Mouse (Mus musculus) heart, postnatal 4 days (tissue): ENCODE measurements around the gene Nhsl2. TPM values are rescaled to one million over a fixed set of nuclear protein-coding genes. Genes with fewer than 3 reads are reported as not detected.
"Not testable (repeated sequence)": the region's sequence is repeated elsewhere in the genome, so short reads cannot be mapped to it uniquely, and the experiment has no call there.

Experiments used
- DNase-seq: peaks from one replicate; pipeline ENCODE4 v3.0.0; 2021
- total RNA-seq, 2 experiments: library from RNA; stranded (reverse); gene quantifications; 2 replicates each; pipeline ENCODE4 v1.2.3; 2021

Gene Nhsl2
- 1 to 10 TPM; 7.8 to 8.4 TPM for total RNA-seq

DNA sequence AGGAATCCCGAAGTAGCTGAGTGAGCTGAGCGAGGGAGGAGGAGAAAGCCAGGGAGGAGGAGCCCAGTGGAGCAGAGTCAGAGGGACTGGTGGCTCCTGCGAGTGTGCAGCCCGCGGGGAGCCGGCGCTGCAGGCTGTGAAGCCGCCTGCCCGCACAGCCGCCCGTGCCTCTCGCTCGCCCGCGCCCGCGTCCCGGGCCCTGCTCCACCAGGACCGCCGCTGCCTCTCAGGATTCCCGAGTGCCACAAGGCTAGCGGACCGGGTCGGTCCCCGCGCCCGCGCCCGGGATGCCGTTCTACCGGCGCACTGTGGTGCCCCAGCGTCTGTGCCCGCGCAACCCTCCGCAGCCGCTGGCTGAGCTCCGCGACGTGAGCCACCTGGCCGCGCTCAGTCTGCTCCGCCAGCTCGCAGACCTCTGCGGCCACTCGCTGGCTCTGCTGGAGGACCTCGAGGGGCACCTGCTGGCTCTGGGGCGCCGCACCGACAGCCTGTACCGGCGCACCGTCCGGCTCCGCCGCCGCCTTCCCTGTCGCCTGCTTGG, at the start of gene Nhsl2:
TSS of gene Nhsl2 (plus strand) at position 105 of the 541 bp plus-strand sequence.
- DNase-seq, result peak; percentile 38

DNA sequence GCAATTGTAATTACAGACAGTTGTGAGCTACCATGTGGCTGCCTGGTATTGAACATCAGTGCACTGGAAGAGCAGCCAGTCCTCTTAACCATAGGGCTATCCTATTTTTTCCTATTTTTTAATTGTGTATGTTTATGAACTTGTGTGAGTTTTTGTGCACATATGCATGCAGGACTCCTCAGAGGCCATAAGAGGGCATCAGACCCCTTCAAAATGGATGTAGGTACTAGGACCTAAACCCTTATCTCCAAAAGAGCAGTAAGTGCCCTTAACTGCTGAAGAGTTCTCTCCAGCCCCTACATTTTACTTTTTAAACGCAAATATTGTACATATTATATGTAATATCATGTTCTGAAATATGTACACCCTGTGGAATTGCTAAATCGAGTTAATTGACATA, 43.7 kb upstream of the Nhsl2 start:
- DNase-seq, result no peak

DNA sequence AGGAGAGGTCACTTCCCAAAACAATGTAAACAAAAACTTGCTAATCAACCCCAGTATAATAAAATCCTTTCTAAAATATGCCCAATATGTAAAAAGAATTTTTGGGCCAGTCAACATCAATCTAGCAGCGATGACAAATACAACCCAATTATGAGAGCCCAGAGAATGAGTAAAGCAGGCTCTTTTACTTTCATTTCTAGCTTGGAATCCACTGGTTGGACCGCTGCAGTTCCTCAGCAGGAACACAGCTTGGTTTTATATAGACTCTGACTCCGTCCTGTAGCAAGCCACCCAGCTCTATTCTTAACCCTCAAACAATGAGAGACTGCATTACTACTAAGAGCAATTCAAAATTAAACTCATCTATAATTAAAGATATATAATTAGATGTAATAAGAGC, 37.4 kb upstream of the Nhsl2 start:
- no peak for DNase-seq

DNA sequence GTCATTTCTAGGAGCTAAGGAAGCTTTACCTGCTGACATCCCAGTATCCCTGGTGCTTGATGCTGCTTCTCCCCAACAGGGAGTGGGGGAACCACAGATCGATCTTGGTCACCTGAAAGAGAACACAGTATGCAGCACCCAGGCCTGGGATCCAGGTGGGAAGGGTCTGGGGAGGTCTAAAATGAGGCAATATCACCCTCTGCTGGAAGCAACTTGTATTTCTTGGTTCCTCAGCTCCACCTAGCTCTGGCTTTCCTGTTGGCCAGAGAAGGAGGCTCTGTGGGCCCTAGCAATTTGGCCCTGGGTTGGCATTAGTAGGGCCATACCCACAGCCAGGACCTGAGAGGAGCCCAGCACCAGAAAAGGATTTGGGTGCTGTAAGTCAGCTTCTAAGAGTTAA, 30.0 kb upstream of the Nhsl2 start:
- no peak for DNase-seq

DNA sequence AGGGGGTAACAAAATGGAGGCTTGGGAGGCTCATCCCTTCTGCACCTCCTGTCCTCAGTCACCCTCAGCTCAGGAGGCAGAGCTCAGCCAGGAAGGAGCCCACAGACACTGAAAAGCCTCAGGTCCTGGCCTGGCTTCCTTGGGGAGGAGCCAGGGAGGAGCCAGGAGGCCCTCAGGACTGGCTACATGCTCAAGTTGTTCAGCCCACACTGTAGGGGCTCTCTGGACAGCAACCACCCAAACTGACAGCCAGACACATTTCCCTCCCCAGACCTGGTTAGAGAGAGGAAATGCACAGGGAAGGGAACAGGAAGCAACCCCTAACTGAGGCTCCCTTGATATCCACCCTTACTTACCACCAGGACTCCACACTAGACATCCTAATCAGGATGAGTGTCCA, 29.2 kb upstream of the Nhsl2 start:
- DNase-seq, result not testable (repeated sequence)

DNA sequence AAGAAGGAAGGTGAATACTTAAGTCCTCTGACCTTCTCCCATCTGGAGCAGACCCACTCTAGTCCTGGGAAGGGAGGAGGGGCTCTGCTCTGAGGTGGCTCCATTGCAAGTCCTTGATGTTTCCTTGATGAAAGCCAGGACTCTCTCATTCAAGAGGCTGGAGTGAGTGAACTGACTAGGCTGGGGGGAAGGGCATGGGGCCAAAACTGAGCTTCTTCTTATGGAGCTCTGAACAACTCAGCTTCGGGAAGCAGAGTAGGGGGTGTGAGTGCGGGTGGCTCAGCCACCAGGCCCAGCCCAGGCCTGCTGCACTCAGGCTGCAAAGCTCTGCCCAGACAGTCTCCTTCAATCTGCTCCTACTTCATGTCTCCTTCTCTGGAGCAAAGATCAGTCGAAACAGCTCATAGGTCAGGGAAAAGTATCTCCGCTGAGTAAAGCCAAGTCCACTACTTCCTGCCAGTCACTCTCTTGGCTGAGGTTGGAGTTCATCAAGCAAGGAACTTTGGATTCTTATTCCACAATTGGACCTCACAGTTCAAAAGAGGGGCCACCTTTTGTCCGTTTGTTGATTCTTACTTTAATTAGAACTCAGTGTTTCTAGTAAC, 1.9 kb upstream of the Nhsl2 start:
- peak; percentile 14 for DNase-seq

DNA sequence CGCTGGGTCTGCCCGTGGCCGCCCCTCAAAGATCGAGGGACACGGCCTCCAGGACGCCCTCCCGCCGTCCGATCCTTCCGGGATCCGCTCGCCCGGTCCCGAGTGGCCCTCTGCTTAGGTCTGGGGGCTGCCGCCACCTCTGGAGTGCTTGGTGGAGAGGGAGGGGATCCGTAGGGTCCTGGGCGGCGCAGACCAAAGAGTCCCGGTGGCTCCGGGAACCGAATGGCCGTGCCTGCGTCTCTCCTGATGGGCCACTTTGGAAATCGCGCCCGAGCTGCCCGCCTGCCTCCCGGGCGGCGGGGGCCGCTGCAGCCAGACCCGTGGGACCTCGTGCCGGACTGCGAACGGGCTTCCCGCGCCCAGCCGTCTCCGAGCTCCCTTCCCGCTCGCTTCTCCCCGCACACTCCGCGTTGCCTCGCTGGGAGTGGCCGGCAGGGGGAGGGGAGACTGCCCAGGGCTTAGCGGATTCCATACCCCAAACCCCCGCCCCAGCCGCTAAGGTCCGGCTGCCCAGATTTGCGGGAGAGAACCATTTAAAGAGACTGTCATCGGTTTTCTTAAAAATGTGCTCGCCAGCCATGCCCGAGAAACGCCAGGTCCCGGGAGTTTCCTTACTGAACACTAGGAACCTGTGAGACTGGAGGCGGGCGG, 841 bp downstream of the Nhsl2 start:
- peak; percentile 34 for DNase-seq

DNA sequence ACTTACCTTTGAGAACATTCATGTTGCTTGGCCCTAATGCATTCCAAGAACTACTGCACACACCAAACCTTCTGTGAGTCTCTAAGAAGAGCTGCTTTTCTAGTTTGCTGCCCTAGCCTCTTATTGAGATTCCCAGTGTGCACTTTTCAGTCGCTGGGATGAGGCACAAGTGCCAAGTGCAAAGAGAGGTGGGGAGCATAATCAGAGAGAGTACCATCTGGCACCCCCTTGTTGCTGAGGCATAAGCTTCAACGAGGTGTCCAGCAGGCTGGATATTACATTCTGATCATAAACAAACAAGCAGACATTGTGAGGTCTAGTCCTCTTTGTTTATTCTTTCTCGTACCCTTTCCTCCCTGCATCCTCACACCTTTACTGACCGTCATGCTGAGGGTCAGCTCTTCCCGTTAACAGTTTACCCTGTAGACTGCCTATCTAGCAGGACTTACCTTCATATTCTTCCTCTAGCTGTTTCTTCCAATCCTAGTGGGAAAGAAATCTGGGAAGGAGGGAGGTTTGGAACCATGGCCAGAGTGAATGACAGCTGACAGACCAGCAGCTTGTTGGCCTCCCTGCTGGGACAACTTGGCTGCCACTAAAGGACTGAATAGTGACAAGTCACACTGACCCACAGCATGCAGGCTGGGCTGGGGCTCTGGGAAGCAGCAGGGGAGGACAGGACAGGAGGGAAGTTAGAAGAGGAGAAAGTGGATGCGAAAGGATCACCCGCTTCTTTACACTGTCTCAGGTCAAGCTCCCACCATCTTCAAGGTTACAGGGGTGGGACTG, 2.6 kb downstream of the Nhsl2 start:
- DNase-seq, result no peak

DNA sequence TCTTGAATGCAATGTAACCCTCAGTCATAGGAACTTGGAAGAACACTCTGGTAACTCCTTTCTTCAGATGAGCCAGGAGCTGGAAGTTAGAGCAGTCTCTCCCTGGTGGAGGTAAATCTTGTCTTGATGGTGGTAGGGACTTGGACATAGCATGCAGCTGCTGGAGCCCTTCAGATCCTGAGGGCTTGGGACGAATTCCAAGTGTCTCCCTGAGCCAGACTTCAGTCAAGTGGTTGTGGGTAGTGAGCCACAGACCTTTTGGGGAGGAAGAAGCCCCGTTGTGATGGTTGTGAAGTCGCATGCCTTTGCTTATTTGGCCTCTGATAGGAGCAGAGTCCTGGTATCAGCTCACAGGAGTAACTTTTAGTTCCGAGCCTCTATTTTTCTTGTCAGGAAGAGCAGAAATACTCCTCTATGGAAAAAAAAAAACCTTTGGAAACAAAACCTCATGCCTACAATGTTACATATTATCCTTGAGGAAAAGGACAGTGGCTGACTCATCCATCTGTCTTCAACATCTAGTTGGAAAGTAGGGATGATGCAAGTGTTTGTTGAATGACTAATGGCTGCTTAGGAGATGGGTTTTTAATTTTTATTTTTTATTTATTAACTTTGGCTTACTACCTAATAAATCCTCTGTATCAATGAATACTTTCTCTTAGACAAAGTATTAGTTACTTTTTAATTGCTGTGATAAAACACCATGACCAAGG, 14.6 kb downstream of the Nhsl2 start:
- DNase-seq, result no peak

DNA sequence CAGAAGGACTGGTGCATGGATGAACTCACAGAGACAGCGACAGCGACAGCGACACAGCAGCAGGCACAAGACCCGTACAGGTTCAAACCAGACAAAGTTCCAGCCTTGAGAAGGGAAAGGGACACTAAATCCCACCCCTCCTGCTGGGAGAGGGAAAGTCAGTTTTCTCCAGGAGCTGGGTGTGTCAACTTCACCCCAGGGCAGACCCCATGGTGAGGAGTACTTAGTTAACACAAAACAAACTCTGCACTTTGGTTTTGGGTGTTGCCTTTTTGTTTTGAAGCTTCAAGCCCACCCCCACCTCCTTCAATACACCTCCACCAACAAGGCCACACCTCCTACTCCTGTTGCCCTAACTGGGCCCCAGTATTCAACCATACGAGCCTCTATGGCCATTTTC, 15.6 kb downstream of the Nhsl2 start:
- no peak for DNase-seq

DNA sequence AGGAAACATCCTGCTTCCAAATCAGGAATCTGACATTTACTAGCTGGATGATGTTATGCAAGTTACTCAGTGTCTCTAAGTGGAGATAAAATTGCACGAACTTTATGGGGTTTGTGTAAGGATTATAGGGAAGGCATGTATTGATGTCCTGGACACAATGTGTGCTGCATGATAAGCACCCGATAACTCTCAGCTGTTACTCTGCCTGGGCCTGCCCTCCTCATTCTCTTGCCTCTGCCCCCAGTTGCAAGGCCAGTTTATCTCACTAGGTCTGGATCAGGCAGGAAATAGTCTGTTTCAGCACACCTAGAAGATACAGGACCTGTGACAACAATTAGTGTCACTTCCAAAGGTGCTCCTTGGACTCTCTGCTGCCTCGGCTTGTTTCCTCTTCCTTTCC, 25.0 kb downstream of the Nhsl2 start:
- no peak for DNase-seq

DNA sequence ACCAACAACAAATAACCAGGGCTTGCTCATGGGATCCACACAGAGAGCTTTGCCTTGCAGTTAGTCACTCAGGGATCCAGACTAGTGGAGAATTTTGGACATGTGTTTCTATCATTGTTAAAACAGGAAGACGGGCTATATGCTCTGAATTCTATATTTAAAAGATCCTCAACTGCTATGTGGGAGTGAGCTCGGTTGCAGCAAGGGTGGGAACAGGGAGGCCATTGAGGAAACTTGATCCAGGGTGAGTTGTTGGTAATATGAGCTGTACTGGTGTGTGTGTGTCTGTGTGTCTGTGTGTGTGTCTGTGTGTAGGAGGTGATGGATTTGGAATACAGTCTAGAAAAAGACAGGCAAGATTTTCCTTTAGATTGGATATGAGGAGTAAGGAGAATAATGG, 25.7 kb downstream of the Nhsl2 start:
- DNase-seq, result no peak

DNA sequence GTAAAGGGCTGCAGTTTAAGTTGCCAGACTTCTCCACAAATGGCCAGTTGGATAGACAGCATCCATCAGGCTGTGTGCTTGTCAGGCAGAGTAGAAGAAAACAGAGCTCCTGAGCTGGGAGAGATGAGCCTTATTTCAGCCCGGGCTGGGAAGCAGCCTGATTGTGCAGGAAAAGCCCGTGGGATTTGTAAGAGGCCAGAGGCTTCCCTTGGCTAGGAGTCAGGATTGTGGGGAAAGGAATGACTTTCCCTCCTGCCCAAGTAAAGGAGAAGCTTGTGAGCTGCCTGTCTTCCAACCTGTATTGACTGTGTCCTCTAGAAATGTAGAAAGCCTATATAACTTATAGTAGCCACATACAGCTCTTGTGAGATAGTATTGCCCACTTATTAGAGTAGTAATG, 27.0 kb downstream of the Nhsl2 start:
- no peak for DNase-seq

DNA sequence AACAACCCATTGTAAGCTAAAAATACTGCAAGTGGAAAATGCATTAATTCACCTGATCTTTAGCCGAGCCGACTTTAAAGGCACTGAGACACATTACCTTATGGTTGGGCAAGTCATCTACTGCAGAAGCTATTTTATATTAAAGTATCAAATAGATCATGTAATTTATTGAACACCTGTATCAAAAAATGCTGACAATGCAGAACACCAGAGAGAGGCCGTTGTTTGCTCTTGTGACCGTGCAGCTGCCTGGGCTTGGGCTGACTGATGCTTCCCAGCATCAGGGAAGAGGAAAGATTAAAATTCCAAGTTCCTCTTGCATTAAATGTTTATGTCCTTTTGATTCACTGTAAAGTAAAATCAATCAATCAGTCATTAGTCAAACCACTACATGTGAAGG, 28.7 kb downstream of the Nhsl2 start:
- no peak for DNase-seq

DNA sequence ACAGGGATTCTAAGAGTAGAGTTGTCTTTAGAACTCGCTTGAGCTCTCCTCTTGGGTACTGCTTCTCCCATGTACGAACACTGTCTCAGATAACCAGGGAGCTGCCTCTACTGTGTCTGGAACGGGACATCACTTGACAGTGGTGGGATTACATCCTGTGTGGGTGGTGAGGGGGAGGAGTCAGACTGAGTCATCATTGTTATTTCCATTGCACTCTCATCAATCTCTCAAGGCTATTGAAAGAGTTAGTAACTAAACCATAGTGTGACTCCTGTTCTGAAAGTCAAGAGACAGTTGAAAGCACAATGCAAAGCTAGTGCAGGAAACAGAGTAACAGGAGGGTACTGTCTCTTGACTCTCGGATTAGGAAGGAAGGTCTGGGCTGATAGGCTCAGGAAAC, 29.4 kb downstream of the Nhsl2 start:
- DNase-seq, result no peak

DNA sequence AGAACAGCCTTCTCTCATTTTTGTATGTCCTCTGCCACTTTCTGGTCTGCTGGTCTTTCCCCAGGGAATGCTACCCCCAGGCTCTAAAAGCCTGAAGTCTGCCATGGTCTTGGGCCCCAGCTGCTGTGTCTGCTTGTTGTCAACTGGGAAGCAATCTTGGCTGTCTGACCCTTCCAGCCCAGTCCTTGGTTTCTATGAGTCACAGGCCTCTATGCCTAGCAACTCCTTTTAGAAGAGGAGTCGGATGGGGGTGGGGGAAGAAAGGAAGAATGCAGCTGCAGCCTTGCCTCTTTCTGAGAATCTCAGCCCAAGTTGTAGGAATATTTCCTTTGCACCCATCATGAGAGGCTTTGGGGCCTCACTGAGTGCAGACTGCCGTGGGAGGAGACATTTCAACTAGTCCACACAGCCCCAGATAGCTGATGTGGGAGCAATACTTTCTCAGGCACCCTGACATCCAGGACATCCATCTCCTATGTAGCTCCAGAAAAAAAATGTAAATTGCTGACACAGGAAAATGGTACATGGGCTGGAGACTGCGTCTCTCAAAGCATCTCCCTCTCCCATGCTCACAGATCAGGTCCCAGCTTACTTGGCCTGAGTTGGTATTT, 33.1 kb downstream of the Nhsl2 start:
- peak; percentile 20 for DNase-seq

DNA sequence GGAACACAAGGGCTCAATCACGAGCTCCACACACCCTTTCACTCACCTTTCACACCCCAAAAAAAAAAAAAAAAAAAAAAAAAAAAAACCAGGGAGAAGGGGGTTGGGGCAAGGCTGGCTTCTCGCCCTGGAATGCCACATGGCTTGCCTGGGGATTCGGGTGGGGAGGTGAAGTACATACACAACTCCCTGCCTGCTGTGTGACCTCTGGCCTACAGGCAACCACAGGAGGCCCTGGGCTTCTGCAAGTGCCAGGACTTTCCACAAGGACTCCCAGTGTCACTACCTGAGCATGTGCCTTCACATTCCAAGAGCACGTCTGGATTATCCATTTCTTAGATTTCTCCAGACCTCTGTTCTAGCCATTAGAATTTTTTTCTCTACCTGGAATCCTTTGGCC, 40.2 kb downstream of the Nhsl2 start:
- DNase-seq, result peak; percentile 19

DNA sequence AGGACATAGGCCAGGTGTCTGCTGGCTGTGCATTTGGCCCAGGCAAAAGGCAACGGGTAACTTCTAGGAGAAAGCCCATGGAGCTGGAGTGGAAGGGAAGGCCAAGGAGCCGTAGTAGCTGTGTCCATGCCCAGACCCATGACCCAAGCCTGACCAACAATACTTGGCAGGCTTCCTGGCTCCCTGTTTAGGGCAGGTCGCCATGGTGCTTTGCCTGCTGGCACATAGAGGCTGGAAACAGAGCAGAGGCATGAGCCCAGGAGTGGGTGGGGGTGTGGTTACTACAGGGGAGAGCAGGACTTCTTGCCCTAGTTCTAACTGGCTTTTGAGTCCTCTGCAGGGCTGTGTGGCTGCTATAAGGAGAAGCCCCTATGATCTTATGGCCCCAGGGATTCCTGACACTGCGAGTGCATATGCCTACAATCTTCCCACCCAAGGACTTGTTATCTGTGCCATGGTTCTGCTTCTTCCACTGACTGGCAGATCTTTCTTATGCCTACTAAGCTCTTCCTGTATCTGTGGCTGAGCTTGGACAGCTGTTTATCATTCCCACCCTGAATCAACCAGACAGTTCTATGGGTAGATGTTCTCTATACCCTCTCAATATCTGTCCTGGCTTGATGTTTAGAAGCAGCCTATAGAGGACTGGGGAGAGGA, 40.8 kb downstream of the Nhsl2 start:
- peak; percentile 71 for DNase-seq

DNA sequence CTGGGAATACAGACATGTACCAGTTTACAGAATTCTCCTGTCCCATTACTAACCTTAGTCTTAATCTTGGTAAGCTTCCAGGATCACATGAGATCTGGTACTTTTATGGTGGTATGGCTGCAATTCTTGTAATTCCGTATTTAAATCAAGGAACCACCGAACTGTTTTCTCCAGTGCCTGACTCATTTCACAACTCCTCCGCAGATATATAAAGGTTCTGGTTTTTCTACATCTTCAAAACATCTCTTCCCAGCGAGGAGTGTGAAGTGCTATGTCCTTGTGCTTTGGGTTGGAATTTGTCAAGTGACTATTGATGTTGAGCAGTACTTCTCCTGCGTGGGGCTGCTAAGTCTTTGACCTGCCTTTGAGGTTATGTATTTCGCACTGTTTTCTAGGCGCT, 44.6 kb downstream of the Nhsl2 start:
- DNase-seq, result no peak

DNA sequence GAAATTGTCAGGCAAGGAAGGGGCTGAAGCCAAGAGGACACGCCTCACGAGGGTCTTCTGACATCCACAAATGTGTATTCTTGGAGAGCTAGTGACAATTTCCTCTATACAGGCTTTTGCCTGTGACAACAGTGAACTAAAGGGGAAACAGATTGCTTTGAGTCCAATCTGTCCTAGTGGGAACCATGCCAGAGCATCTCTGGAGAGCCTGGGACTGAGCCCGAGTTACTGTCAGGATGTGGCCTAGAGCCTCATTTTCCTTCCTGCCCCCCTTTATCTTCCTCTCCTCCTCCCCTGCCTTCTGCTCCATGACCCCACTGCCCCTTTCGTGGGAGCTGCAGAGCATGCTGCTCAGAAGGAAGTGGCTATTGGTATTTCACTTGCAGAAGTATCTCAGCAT, 49.2 kb downstream of the Nhsl2 start:
- DNase-seq, result peak; percentile 24

DNA sequence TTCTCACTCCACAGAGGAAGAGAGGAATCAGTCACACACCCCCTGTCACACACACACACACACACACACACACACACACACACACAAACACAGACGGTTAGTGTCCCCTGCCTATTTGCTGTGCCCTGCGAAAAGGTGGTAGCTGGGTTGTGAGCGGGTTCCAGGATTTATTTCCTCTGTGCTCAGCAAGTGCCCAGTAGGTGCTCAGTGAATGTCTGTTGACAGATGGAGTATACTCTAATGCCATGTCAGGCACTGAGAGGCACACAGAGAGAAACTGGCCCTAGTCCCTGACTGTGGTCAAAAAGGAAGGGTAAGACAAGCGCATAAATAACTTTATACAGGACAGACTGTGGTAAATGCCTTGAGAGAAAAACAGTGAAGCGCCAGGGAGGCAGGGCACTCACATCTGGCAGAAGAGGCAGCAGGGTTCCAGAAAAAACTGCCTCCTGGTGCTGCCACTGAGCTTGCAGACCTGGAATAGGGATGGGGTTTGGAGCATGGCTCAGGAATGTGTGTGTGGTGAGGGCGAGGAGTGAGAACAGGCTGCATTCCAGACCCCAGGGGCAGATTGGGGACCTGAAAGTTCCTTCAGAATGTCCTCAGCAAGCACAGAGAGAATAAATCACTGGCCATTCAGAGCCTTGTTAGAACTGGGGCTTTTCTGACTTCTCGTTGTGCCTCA, 52.8 kb downstream of the Nhsl2 start:
- no peak for DNase-seq
